Mouse (Mus musculus) heart, adult 2 months (tissue): ENCODE data around the gene Atpif1.
"Not testable (repeated sequence)": the region's sequence is repeated elsewhere in the genome, so short reads cannot be mapped to it uniquely, and the experiment has no call there.

Source experiments
- CTCF ChIP-seq: fragments of 200-600 bp; IDR thresholded peaks from 2 replicates; pipeline ENCODE4 v1.8.1; 2022; ENCODE audit warnings: antibody characterized with exemption, mild to moderate bottlenecking, moderate library complexity
- EP300 ChIP-seq: fragments of 200-500 bp; IDR thresholded peaks from 2 replicates; pipeline ENCODE4 v1.6.1; 2011; ENCODE audit warnings: low read depth, low read length, control low read depth; ENCODE audit not compliant: insufficient read depth

DNA sequence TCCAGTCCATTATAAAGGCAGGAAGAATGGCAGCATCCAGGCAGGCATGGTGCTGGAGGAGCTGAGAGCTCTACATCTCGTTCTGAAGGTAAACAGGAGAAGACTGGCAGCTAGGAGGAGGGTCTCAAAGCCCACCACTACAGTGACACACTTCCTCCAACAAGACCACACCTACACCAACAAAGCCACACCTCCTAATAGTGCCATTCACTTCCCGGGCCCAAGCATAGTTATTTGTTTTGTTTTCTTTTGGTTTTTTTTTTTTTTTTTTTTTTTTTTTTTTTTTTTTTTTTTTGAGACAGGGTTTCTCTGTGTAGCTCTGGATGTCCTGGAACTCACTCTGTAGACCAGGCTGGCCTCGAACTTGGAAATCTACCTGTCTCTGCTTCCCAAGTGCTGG, 51.4 kb downstream of the Atpif1 start:
- not testable (repeated sequence) for TF ChIP-seq CTCF, EP300
